Mouse (Mus musculus): Measurements from ENCODE around the gene Tuba1a.

GRCm38 (mm10) chr15:98902600-98902999 lies 50.9 kb downstream of the Tuba1a start:
- no peak for TF ChIP-seq POLR2A (IDR thresholded peaks at IDR 0.05; ENCODE audit: low read depth, low read length)
- no peak for TF ChIP-seq CTCF (conservative IDR thresholded peaks at IDR 0.05; ENCODE audit: insufficient read depth, insufficient read length, low read depth, low read length)
